Mouse (Mus musculus) cortical plate, adult 2 months (tissue): ENCODE data around the gene Rarres1.

Experiments
- CTCF ChIP-seq: fragments of 200-500 bp; IDR thresholded peaks from 2 replicates; pipeline ENCODE4 v1.5.1; 2011; ENCODE audit warnings: mild to moderate bottlenecking, control low read depth, low read length; ENCODE audit not compliant: insufficient read depth; ENCODE audit errors: extremely low read depth
- POLR2A ChIP-seq: fragments of 200-500 bp; IDR thresholded peaks from 2 replicates; pipeline ENCODE4 v1.6.1; 2011; ENCODE audit warnings: mild to moderate bottlenecking, low read length, control low read depth; ENCODE audit not compliant: insufficient read depth; ENCODE audit errors: extremely low read depth

- TF ChIP-seq CTCF (no peak), POLR2A (no peak)
Observed at GRCm38 (mm10) chr3:67467281-67467680, 48.0 kb downstream of the Rarres1 start.
